Mouse (Mus musculus) liver, postnatal 0 days (tissue): ENCODE measurements around the gene Timp1.

Source experiments
- CTCF ChIP-seq: sonication (generic); IDR thresholded peaks from 2 replicates; pipeline ENCODE4 v1.5.1; 2016; ENCODE audit warnings: antibody characterized with exemption, low read depth
- EP300 ChIP-seq: IDR thresholded peaks from 2 replicates; pipeline ENCODE4 v1.6.1; 2016; ENCODE audit warnings: antibody characterized with exemption, low read depth, mild to moderate bottlenecking

DNA sequence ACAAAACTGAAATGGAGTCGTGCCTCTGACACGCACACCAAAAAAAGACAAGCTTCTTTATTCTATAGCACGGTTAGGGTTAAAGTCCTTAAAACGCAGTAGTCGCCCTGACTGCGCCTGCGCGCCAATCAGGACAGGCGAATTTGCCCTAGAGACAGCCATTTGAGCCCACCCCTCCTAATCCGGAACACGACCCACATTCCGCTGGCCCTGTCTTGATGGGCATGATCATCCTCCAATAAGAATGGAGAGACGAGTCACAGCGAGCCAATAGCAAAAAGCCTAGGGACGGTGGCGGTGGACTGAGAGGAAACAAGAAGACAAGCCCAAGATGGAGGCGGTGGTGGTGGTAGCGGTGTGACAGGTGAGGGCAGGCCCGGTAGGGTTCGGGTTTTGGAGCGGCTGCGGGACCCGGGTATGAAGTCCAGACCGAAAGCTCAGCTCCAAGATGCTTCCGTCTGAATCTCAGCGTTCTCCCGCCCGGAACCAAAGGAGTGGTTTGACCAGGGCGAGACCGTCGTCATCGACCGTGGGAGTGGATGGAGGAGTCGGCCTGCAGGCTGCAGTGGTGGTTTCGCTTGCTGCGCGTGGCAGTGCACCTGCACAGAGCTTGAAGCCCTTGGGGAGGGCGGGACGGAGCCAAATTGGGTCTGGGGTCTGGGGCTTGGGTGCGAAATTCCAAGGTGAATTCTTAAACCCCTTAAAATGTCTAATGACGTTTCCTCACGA lies 21.5 kb upstream of the Timp1 start:
- peak; percentile 57; the same call in 1 of the 2 replicates for TF ChIP-seq EP300
- no peak for TF ChIP-seq CTCF
